Mouse (Mus musculus) cortical plate, adult 2 months (tissue): ENCODE measurements around the gene Rnf32.

Experiments
- CTCF ChIP-seq: fragments of 200-500 bp; IDR thresholded peaks from 2 replicates; pipeline ENCODE4 v1.5.1; 2011; ENCODE audit warnings: mild to moderate bottlenecking, control low read depth, low read length; ENCODE audit not compliant: insufficient read depth; ENCODE audit errors: extremely low read depth
- POLR2A ChIP-seq: fragments of 200-500 bp; IDR thresholded peaks from 2 replicates; pipeline ENCODE4 v1.6.1; 2011; ENCODE audit warnings: mild to moderate bottlenecking, low read length, control low read depth; ENCODE audit not compliant: insufficient read depth; ENCODE audit errors: extremely low read depth

- no peak for TF ChIP-seq POLR2A
- TF ChIP-seq CTCF: no peak
Measured at GRCm38 (mm10) chr5:29217997-29218396, 22.2 kb downstream of the Rnf32 start.
